Mouse (Mus musculus): ENCODE measurements around the gene Gid4.

The Gid4 gene

GRCm38 (mm10) chr11:60427628-60428027 lies 10.7 kb downstream of the Gid4 start:
- 97% methylated on average over 3 of the region's 3 CpGs for WGBS

GRCm38 (mm10) chr11:60435133-60435532 lies 18.2 kb downstream of the Gid4 start:
- WGBS, result 98% methylated on average over 1 of the region's 1 CpGs

GRCm38 (mm10) chr11:60436618-60437017 lies 19.7 kb downstream of the Gid4 start:
- 71% methylated on average over 3 of the region's 3 CpGs for WGBS

- WGBS, result 40% methylated on average over 1 of the region's 1 CpGs
Observed at GRCm38 (mm10) chr11:60439621-60440020, 22.7 kb downstream of the Gid4 start.

- 67% methylated on average over 7 of the region's 7 CpGs for WGBS
Observed at GRCm38 (mm10) chr11:60440176-60440575, 23.2 kb downstream of the Gid4 start.

- WGBS, result 73% methylated on average over 6 of the region's 6 CpGs
Observed at GRCm38 (mm10) chr11:60442896-60443295, 26.0 kb downstream of the Gid4 start.

- whole genome bisulfite sequencing, result 85% methylated on average over 4 of the region's 4 CpGs
Observed at GRCm38 (mm10) chr11:60444007-60444406, 27.1 kb downstream of the Gid4 start.

- 5% methylated on average over 27 of the region's 27 CpGs for WGBS
Observed at GRCm38 (mm10) chr11:60454080-60454744, 37.3 kb downstream of the Gid4 start, which contains the start of gene Drg2. Gene Drg2 (plus strand): TSS chr11:60454591.

- 1% methylated on average over 17 of the region's 17 CpGs for WGBS
Observed at GRCm38 (mm10) chr11:60454745-60455087, 37.8 kb downstream of the Gid4 start.

GRCm38 (mm10) chr11:60457973-60458372 lies 41.0 kb downstream of the Gid4 start:
- WGBS, result 84% methylated on average over 1 of the region's 1 CpGs

- 86% methylated on average over 2 of the region's 2 CpGs for WGBS
Observed at GRCm38 (mm10) chr11:60465943-60466380, 49.0 kb downstream of the Gid4 start.

GRCm38 (mm10) chr11:60469039-60469438 lies 52.1 kb downstream of the Gid4 start, which contains the start of gene Myo15:
Gene Myo15 (plus strand): TSS chr11:60469339.
- 94% methylated on average over 3 of the region's 3 CpGs for WGBS

- 79% methylated on average over 9 of the region's 9 CpGs for whole genome bisulfite sequencing
Observed at GRCm38 (mm10) chr11:60470743-60471142, 53.8 kb downstream of the Gid4 start.

GRCm38 (mm10) chr11:60474534-60474933 lies 57.6 kb downstream of the Gid4 start:
- 78% methylated on average over 5 of the region's 5 CpGs for WGBS

GRCm38 (mm10) chr11:60475668-60476362 lies 58.9 kb downstream of the Gid4 start:
- WGBS, result 85% methylated on average over 5 of the region's 5 CpGs

GRCm38 (mm10) chr11:60478121-60478520 lies 61.2 kb downstream of the Gid4 start:
- WGBS, result 50% methylated on average over 17 of the region's 17 CpGs

- 75% methylated on average over 3 of the region's 3 CpGs for WGBS
Observed at GRCm38 (mm10) chr11:60486267-60486666, 69.3 kb downstream of the Gid4 start.

- 88% methylated on average over 5 of the region's 5 CpGs for WGBS
Observed at GRCm38 (mm10) chr11:60492726-60493125, 75.8 kb downstream of the Gid4 start.

- WGBS, result 69% methylated on average over 2 of the region's 2 CpGs
Observed at GRCm38 (mm10) chr11:60495692-60496091, 78.7 kb downstream of the Gid4 start.
